Mouse (Mus musculus) lung, postnatal 14 days (tissue): ENCODE data around the gene Cdc26.

Experiments used
- DNase-seq: peaks from one replicate; pipeline ENCODE4 v3.0.0; 2021

Gene Cdc26

GRCm38 (mm10) chr4:62397616-62398365 is 10.7 kb downstream of the Cdc26 start:
- no peak for DNase-seq

GRCm38 (mm10) chr4:62395806-62396205 is 12.6 kb downstream of the Cdc26 start:
- no peak for DNase-seq

- no peak for DNase-seq
Observed at GRCm38 (mm10) chr4:62393459-62393858, 15.0 kb downstream of the Cdc26 start.

GRCm38 (mm10) chr4:62391892-62392291 is 16.6 kb downstream of the Cdc26 start:
- no peak for DNase-seq

GRCm38 (mm10) chr4:62389592-62390512 is 18.6 kb downstream of the Cdc26 start:
- DNase-seq, result no peak

GRCm38 (mm10) chr4:62385439-62385838 is 23.0 kb downstream of the Cdc26 start:
- no peak for DNase-seq

GRCm38 (mm10) chr4:62384159-62384558 is 24.3 kb downstream of the Cdc26 start:
- no peak for DNase-seq

- no peak for DNase-seq
Observed at GRCm38 (mm10) chr4:62383752-62384151, 24.7 kb downstream of the Cdc26 start.

GRCm38 (mm10) chr4:62383207-62383606 is 25.2 kb downstream of the Cdc26 start:
- DNase-seq, result no peak

GRCm38 (mm10) chr4:62379724-62380381 is 28.6 kb downstream of the Cdc26 start:
- no peak for DNase-seq

- no peak for DNase-seq
Observed at GRCm38 (mm10) chr4:62376123-62376522, 32.3 kb downstream of the Cdc26 start.

- DNase-seq, result no peak
Observed at GRCm38 (mm10) chr4:62374342-62374741, 34.1 kb downstream of the Cdc26 start.

- DNase-seq, result no peak
Observed at GRCm38 (mm10) chr4:62373668-62374067, 34.8 kb downstream of the Cdc26 start.

- no peak for DNase-seq
Observed at GRCm38 (mm10) chr4:62372818-62373520, 35.5 kb downstream of the Cdc26 start.

- DNase-seq, result no peak
Observed at GRCm38 (mm10) chr4:62372410-62372809, 36.0 kb downstream of the Cdc26 start.

- DNase-seq, result no peak
Observed at GRCm38 (mm10) chr4:62369091-62369490, 39.4 kb downstream of the Cdc26 start.

- no peak for DNase-seq
Observed at GRCm38 (mm10) chr4:62367586-62367985, 40.9 kb downstream of the Cdc26 start.

- DNase-seq, result no peak
Observed at GRCm38 (mm10) chr4:62366291-62366690, 42.2 kb downstream of the Cdc26 start.

GRCm38 (mm10) chr4:62364299-62364698 is 44.1 kb downstream of the Cdc26 start:
- no peak for DNase-seq

- no peak for DNase-seq
Observed at GRCm38 (mm10) chr4:62362437-62362836, 46.0 kb downstream of the Cdc26 start.

GRCm38 (mm10) chr4:62361997-62362396 is 46.4 kb downstream of the Cdc26 start:
- no peak for DNase-seq

GRCm38 (mm10) chr4:62361571-62361970 is 46.9 kb downstream of the Cdc26 start:
- no peak for DNase-seq
